Mouse (Mus musculus): Measurements from ENCODE around the gene Pde4dip. TPM values are rescaled to one million over a fixed set of nuclear protein-coding genes. Genes with fewer than 3 reads are reported as not detected.
A peak's percentile ranks its signal among the peaks of the same experiment; 100 is the strongest.

The Pde4dip gene
- total RNA-seq, 4 experiments from 2014 or later: 180 to 198 (median 186) TPM

DNA sequence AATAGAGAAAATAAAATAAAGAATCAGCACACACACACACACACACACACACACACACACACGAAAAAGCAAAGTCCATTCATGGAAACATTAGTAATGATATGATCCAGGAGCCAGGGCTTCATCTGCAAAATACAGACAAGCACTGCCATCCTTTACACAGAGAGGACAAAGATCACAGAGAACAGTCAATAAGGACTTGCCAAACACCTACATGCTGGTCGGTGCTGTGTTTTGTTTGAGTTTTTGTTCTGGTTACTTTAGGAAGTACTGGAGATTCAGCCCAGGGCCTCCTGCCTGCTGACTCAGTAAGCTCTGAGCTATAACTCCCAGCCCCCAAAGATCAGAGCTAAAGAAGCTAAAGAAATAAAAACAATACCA lies 43.7 kb downstream of the Pde4dip start:
- no peak for DNase-seq (ENCODE audit: low spot score in 2 of 2)

DNA sequence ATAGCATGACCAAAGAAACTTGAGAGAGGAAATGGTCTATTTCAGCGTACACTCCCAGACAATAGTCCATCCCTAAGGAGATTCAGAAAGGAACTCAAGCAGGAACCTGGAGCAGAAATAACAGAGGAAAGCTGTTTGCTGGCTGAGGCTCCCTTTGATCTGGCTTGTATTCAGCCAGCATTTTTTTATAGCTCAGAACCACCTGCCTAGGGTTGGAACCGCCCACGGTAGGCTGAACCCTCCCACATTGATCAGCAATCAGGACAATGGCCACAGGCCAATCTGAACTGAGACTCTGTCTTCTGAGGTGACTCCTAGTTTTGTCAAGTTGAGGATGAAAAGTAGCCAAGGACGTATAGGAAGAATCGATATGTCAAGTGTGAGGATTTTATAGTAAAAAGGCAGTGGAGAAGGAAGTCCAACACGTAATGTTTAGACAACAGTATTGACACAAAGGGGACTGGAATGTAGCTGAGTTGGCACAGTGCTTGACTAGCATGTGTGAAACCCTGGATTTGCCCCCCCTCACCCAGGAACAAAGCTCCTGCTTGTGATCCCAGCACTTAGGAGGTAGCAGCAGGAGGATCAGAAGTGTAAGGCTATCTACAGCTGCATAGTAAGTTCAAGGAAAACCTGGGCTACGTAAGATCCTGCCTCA lies 44.2 kb downstream of the Pde4dip start:
- DNase-seq (ENCODE audit: low spot score in 2 of 2): no peak

DNA sequence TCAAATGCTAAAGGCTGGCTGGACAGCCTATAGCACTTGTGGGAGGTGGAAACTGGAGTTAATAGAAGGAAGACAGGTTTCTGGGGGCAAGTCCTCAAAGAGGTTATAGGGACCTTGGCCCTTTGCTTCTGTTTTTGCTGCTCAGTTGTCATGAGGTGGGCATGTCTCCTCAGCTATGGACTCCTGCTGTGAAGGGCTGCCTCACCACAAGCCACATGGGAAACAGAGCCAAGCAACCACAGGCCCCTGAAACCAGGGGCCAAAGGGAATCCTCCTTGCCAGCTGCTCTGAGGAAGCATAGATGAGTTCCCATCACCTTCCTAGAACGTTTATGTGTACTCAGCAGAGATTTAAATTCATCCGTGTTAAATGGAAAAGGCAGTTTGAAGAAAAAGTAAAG lies 45.9 kb downstream of the Pde4dip start:
- no peak for DNase-seq (ENCODE audit: low spot score in 2 of 2)

DNA sequence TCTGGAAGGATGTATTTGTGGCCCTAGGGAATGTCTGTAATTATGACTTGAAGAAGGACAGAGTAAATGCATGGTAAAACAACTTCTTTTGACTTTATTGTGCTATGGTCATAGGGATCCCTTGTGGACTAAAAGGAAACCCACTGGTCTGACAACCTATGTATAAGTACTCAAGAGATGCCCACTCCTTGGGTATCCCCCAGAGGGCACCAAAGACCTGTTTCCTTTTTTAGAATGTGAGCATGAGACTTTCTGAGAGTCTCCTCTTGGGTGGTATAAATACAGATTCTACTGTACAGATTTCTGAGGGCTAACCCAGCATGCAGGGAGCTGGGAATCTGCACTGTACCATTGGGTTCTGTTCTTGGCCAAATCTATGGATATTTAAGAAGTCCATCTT lies 48.1 kb downstream of the Pde4dip start:
- DNase-seq (ENCODE audit: low spot score in 2 of 2): no peak

DNA sequence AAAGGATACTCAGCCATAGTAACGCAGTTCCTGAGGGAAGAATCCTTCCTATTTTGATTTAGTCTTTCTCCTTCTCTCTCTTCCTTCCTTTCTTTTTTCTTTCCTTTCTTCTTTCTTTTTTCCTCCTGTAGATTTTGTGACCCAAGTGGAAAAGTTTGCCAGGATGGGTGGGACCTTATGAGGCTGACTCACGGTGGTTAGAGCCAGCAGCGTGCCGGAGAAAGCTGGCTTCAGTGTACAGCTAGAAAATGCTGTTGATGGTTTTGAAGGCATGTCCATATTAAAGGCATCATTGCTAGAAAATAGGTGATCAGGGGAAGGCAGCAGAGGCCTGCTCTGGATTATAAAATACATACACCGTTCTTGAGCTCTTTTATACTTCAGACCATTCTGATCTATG lies 52.6 kb downstream of the Pde4dip start:
- DNase-seq (ENCODE audit: low spot score in 2 of 2): no peak

DNA sequence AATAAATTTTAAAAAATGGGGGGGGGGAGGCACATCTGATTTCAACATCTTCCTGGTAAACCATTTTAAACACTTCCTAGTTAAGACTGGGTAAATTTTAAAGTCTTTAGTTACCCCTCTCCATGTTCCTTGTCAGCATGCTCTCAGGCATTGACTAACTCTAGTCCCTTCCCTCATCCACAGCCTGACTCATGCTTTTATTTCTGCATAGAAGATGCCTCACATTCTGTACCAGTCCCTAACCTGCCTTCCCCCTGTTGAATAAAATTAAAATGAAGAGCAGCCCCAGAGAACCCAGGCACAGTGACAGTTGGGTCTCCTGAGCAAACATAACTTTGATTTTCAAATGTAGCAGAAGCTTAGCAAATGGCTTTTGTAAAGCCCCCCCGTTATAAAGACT lies 53.9 kb downstream of the Pde4dip start:
- no peak for DNase-seq (ENCODE audit: low spot score in 2 of 2)

DNA sequence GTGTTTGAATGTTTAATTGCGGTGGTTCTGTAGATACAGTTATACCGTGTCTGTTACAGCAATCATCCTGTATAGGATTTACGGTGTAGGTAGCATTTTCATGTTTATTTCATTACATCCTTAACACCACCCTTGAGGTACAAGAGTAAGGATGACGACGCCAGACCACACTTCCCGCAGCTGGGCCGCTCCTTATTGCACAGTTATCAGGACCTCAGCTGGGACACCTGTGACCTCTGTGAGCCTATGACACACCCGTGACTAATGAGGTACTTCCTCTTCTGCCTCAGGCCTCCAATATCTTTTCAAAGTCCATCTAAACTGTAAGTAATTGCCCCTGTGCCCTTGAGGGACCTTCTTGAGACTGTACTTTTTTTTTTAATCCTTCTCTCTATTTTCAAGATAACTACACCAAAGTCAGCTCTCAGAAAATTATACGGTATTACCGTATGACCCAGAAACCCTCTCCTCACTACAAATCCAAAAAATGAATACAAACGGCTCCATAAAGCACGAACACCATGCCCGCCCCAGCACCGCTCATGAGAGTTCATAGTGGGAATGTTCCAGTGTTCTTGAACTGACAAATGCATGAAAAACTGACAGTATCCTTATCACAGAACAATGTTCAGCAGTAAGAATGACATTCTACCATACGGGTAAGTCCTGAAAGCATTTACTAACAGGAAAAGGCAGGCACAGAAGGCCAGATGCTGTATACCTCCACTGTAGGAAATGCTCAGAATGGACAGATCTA lies 56.8 kb downstream of the Pde4dip start:
- no peak for DNase-seq (ENCODE audit: low spot score in 2 of 2)

DNA sequence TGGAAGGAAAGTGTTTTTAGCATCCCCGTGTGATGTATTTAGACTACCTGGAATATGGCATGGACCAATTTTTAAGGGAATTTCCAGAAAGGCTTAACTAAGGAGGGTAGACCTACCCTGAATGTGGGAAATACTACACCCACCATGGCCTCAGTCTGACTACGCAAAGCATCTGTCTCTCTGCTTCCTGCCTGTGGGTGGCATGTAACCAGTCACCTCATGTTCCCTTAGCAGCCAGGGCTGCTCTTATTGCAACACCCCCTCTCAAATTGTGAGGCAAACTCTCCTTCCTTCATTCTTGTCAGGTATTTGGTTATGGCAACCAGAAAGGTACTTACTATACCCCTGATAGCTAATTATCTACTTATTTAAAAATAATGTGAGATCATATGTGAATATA lies 57.9 kb downstream of the Pde4dip start:
- DNase-seq (ENCODE audit: low spot score in 2 of 2): no peak

DNA sequence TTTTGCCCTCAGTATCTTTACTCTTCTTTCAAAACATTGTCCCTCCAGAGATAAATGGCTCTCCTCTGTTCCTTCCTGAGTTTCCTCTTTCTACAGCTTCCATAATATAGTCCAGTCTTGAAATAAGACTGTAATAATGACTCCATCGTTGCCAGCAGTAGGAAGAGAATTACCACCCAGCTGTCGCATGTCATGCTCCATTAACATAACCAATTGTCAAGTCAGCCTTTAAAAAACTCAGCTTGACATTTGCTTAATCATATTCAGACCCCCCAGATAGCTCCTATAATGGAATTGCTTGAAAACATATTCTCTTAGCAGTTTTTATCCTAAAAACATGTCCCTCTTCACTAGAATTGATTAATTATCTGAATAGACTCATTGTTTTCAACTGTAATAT lies 58.4 kb downstream of the Pde4dip start:
- DNase-seq (ENCODE audit: low spot score in 2 of 2): no peak

DNA sequence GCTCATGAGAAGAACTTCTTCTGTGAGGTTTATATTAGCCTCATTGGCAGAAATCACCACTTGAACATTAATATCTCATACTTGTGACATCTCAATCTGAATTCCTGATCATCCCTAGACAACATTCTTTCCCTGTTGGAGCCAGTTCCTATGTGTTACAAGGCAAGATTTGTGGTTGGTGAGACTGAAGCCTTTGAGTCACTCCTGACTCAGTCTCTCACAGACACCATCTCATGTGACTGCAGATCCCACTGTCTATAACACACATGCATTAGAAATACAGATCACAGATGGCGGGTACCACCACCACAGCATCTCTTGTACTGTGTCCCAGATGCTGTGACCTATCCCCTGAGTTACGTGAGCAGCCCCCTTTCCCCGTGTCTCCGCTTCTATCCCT lies 60.2 kb downstream of the Pde4dip start:
- DNase-seq (ENCODE audit: low spot score in 2 of 2): no peak

DNA sequence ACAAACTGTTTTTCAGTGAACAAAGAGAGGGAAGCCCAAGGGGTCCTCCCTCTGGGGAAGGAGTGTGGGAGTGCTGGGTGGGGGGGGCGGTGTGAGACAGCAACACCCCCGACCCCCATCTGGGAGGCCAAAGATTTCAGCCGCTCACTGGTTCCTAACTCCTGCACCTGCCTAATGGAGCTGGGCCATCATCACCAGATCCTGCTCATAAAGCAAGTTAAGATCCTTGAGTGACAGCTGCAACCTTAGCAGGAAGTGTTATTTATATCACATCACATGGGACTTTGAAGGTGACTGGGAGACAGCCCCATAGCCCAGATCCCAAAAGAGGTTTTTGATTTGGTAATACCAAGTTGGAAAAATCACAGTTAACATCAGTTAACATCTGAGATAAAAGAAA lies 63.3 kb downstream of the Pde4dip start:
- DNase-seq (ENCODE audit: low spot score in 2 of 2): no peak

DNA sequence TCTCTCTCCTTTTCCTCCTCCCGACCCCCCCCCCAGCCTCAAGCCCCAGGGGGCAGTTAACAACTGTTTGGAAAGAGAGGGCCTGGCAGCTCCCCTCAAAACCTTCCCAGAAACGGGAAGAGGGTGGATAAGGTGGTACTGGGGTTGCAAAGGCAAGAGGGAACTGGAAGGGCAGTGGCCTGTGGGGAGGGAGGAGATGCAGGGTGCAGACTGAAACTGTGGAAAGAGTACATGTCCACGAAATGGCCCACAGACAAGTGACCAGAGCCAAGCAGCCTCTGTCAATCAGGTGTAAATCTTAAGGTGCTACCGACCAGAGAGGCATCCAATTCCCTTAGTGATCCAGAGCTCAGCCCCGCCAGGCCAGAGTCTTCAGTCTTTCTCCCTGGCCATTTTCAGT lies 63.8 kb downstream of the Pde4dip start:
- DNase-seq (ENCODE audit: low spot score in 2 of 2): no peak

DNA sequence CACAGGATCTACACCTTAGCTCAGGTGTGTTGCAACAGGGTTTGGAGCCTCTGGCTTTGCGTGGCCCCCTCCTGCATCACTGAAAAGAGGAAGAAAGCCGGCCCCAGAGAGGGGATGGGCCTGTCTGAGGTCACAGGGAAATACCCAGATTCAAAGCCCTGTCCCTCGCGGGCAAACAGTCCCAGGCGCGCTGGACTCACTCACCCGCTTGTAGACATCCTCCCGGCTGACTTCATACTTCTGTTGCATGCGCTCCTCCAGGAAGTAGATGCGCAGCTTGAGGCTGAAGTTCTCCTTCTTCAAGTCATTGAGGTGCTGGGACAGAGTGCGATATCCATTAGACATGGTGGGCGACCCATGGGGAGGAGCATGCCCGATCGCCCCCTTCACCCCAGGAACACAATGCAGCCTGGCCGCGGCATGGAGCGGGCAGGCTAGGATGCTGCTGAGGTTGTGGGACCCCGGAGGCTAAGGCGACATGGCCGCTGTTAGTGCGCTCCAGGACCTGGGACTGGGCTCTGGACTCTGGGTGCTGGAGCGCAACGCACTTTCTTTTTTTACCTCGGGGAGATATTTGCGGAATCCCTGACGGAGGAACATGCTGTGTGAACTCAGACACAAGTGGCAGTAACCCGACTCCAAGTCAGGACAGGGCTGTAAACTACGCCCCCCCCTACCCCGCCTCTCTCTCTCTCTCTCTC lies 64.3 kb downstream of the Pde4dip start:
- DNase-seq (ENCODE audit: low spot score in 2 of 2): no peak

DNA sequence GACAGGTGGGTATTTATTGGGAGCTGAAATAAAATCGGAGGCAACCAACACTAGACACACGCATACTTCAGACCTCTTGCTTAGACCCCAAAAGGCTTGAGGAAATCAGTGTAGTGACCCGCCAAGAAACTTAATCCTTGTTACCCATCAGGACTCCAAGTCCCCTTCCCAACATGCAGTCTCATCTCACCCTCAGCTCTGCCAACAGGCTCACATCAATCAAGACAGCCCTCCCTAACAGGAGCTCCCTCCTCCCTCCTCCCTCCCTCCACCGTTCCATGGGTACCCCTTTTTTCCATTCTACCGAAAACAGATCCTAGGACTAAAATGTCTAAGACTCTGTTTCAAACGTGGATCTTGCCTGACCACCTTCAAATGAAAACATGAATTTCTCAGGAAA lies 65.1 kb downstream of the Pde4dip start:
- DNase-seq (ENCODE audit: low spot score in 2 of 2): no peak

DNA sequence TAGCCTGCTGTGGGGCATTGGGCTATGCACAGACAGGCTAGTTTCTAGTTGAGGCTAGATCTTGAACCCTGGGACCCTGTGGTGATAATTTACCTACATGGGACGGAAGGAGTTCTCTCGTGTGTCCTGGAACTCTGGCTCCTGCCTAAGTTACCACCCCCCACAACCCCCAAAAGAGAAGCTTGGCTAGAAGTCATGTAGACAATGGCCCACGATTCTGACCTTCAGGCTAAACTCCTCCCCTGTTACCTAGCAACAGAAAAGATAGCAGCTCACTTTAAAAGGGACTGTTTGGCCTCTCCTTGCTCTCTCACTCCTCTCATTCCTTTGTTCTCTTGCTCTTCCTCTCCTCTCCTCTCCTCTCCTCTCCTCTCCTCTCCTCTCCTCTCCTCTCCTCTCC lies 69.5 kb downstream of the Pde4dip start:
- no peak for DNase-seq (ENCODE audit: low spot score in 2 of 2)

DNA sequence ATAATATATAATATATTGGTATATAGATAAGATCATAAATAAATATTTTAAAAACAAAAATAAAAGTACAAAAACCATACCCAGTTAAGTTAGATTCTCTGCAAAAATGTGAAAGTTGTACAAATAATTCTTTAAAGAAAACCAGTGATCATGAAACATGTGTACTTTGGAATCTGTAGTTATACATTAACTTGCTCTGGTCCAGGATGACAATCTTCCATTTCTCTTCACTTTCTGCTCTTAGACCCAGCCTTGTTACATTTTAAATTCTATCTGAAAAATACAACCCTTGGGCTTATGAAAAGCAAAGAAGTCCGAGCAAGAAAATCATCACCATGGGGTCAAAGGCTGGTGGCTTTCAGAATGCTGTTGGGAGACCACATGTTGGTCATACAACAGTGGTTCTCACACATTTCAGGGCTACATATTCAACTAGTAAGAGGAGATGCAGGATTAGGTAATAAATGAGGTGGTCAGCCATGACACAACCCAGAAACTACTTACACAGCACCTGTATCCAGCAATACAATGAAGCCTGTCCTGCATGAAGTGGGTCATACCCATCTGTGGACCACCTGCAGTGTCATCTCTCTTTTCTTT lies 70.0 kb downstream of the Pde4dip start:
- no peak for DNase-seq (ENCODE audit: low spot score in 2 of 2)

DNA sequence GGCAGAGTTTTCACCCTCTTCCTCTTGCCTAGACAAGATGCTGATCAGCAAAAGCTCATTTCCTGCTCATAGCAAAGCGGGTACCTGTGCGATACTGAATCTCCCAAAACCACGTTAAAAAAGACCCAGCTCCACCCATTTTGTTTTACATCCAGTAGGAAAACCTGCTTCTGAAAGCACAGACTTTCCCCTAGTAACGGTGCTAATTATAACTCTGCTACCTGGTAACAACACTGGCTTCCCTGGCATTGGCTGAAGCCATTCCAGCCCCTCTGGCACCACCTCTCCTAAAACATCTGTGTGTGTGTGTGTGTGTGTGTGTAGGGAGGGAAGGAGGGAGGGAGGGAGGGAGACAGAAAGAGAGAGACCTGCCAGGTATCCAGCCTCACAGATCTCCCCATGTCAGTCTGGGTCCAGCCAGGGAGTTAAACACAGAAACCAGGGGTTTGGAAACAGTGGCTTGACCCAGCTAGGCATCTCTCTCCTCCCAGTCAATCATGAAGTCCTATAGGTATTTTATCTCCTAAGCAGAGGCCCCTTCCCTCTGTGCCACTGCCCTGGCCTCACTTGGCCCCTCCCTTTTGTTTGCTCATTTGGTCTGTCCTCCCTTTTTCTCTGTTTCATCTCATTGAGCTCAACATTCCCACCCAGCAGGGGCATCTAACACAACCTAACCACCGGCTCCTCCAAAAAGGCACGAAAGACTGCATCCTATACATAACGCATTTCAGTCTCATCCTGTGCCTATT lies 76.7 kb downstream of the Pde4dip start:
- DNase-seq (ENCODE audit: low spot score in 2 of 2): peak in 1 of 2 experiments; percentile 57

DNA sequence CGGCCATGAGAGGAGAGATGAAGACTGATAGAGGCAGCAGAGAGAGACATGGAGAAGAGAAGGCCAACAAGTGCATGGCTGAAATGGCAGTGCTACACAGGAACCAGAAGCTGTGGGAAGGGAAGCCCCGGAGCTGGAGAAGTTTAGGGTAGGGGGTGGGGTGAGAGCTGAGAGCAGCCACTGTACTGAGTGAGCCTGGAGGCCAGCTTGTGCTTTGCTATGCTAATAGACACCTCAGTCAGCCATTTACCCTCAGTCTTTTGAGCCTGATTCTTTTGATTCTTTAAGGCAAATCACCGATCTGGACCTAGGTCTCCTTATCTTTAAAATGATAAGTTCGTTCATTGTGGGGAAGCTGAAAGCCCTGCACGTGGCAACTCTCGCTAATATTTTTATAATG lies 77.3 kb downstream of the Pde4dip start:
- DNase-seq (ENCODE audit: low spot score in 2 of 2): no peak

DNA sequence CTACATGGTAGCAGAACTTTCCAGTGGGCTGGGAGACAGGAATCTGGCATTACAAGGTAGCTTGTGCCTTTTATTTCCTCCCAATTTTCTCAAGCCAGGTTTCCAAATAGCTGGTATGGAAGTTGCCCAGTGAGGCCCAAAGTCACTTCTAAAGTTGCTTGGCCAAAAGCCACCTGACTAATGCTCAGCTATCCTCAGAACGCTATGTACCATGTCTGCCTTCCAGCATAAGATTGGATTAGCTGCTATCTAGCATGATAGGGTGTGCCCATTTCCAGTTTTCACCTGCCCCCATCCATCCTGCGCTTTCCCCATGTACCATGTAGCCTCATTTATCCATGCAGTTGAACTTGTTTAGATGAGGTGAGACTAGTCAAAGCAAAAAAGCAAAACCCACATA lies 78.2 kb downstream of the Pde4dip start:
- no peak for DNase-seq (ENCODE audit: low spot score in 2 of 2)

DNA sequence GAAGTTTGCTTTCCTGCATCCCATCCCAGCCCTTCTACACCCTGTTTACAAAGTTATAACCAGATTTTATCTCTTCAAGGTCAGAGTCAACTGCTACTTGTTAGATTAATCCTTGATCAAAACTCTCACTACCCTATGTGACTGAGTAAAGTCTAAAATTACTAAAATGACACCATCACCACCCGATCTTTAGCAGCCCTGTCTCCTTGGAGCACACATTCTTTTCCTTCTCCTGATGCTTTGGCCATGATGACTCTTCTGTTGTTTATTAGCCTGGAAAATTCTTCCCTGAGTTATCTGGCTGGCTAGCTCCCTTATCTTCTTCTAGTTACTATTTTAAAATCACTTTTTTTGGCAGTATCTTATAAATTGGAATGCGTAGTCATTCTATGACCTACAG lies 82.9 kb downstream of the Pde4dip start:
- DNase-seq (ENCODE audit: low spot score in 2 of 2): no peak

DNA sequence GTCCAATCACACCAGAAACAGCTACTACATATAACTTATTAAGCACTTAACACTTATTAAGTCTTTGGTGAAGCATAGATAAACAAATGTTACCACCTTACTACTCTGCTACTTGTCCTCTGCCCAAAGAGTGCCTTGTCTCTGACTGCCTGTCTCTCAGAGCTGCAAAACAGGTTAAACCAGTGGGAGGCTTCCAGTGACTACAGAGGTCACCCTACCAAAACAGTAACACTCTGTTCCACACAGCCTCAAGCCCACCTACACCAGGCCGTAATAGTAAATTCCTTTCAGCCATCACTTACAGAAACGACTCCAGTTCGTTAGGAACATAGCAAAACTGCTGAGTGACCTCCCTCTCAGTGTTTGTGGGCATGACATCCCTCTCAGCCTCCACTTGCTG lies 84.8 kb downstream of the Pde4dip start:
- DNase-seq (ENCODE audit: low spot score in 2 of 2): no peak

DNA sequence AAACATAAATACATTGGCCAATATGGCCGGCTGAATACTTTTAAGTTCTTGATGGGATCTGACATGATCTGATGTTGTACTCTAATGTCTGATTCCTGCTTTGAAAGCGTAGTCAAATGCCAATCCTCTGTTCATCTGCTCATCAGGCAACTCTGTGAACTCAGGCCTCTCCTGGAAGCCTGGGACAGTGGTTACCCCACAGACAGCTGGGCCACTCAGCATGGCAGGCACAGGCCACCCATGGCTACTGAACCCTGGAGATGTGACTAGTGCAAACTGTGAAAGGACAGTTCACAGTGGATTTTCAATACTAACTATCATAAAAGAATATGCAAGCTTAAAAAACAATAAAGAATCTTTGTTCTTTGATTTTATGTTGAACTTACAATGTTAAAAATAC lies 85.6 kb downstream of the Pde4dip start:
- DNase-seq (ENCODE audit: low spot score in 2 of 2): no peak

Measured in left cerebral cortex, adult 8-10 months (tissue).